Mouse (Mus musculus) cortical plate, adult 2 months (tissue): ENCODE results near the gene Tanc1. TPM values are rescaled to one million over a fixed set of nuclear protein-coding genes. Genes with fewer than 3 reads are reported as not detected.

Source experiments
- H3K27ac ChIP-seq: fragments of 200-500 bp; 2 replicates; pipeline ENCODE4 v1.5.1; 2012; ENCODE audit warnings: low read length, control low read depth, inconsistent platforms; ENCODE audit not compliant: insufficient read depth
- H3K4me1 ChIP-seq: fragments of 200-500 bp; 2 replicates; pipeline ENCODE4 v1.6.1; 2011; ENCODE audit warnings: low read length; ENCODE audit not compliant: control insufficient read depth, insufficient read depth
- H3K4me3 ChIP-seq: fragments of 200-500 bp; 2 replicates; pipeline ENCODE4 v1.5.1; 2011; ENCODE audit warnings: mild to moderate bottlenecking, low read length, control low read depth; ENCODE audit not compliant: insufficient read depth
- CTCF ChIP-seq: fragments of 200-500 bp; IDR thresholded peaks from 2 replicates; pipeline ENCODE4 v1.5.1; 2011; ENCODE audit warnings: mild to moderate bottlenecking, control low read depth, low read length; ENCODE audit not compliant: insufficient read depth; ENCODE audit errors: extremely low read depth
- POLR2A ChIP-seq: fragments of 200-500 bp; IDR thresholded peaks from 2 replicates; pipeline ENCODE4 v1.6.1; 2011; ENCODE audit warnings: mild to moderate bottlenecking, low read length, control low read depth; ENCODE audit not compliant: insufficient read depth; ENCODE audit errors: extremely low read depth
- polyA plus RNA-seq: library from polyadenylated mRNA; depleted of rRNA; stranded (reverse); fragments of >200 nt; gene quantifications from 2 replicates; pipeline ENCODE4 v1.2.3, GENCODE M21; 2012; rRNA removed

The Tanc1 gene
- polyA plus RNA-seq, 1 experiment: 9.8 TPM

GRCm38 (mm10) chr2:59882742-59883281 is 271.0 kb downstream of the Tanc1 start:
- H3K27ac ChIP-seq: no peak overlapping the region
- peak overlapping the region; percentile 96 for H3K4me3 ChIP-seq
- no peaks in the 10 kb centered on the region for H3K4me1 ChIP-seq
- no peak for TF ChIP-seq POLR2A
- no peak for TF ChIP-seq CTCF

- H3K27ac ChIP-seq: no peak overlapping the region
- H3K4me1 ChIP-seq: no peaks in the 10 kb centered on the region
- TF ChIP-seq POLR2A (no peak), CTCF (no peak)
- H3K4me3 ChIP-seq: no peak overlapping the region
Measured at GRCm38 (mm10) chr2:59889699-59890098, 277.9 kb downstream of the Tanc1 start.

Other genes with a start within 250 kb of the Tanc1 start
- 1.3 and 1.8 TPM in 2 replicates for gene Dapl1, start 127.4 kb upstream of the Tanc1 start, polyA plus RNA-seq